Mouse (Mus musculus): Measurements from ENCODE around the gene Vcp.

The Vcp gene

DNA sequence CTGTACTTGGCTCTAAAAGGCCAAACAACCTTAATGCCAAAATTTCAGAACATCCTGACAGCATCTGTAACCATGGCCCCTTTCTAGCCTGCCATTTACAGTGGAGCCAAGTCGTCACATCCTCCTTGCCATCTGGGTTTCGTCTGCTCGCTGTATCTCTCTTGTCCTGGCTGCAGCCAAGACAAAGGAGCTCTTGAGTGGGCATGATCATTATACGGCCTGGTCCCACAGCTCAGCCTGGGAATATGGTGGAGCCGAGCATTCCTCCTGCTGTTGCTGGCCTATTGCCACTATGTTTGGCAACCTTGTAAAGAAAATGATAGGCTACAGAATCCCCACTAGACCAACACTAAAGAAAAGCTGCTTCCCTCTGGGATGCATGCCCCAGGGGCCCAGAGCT, 57.0 kb downstream of the Vcp start:
- DNase-seq: no peak

GRCm38 (mm10) chr4:42941396-42941795, 58.9 kb downstream of the Vcp start:
- DNase-seq: no peak

GRCm38 (mm10) chr4:42933630-42934029, 66.7 kb downstream of the Vcp start:
- DNase-seq: peak; percentile 47 to 49

- no peak for DNase-seq
Measured at GRCm38 (mm10) chr4:42932229-42932969, 67.9 kb downstream of the Vcp start.

Data from kidney, adult 8-10 months (tissue).